Mouse (Mus musculus) G1E-ER4 (cell line): ENCODE data around the gene Cnpy2. TPM values are rescaled to one million over a fixed set of nuclear protein-coding genes. Genes with fewer than 3 reads are reported as not detected.

ENCODE experiments used
- GATA1 ChIP-seq: IDR thresholded peaks from one replicate; pipeline ENCODE4 v1.8.0; 2012; ENCODE audit warnings: low read length, inconsistent platforms
- polyA plus RNA-seq: library from polyadenylated mRNA; stranded (reverse); fragments of >175 nt; gene quantifications from 2 replicates; pipeline ENCODE4 v1.2.3, GENCODE M21; 2012

The Cnpy2 gene
- polyA plus RNA-seq, result 83.4 and 115 TPM in 2 replicates

DNA sequence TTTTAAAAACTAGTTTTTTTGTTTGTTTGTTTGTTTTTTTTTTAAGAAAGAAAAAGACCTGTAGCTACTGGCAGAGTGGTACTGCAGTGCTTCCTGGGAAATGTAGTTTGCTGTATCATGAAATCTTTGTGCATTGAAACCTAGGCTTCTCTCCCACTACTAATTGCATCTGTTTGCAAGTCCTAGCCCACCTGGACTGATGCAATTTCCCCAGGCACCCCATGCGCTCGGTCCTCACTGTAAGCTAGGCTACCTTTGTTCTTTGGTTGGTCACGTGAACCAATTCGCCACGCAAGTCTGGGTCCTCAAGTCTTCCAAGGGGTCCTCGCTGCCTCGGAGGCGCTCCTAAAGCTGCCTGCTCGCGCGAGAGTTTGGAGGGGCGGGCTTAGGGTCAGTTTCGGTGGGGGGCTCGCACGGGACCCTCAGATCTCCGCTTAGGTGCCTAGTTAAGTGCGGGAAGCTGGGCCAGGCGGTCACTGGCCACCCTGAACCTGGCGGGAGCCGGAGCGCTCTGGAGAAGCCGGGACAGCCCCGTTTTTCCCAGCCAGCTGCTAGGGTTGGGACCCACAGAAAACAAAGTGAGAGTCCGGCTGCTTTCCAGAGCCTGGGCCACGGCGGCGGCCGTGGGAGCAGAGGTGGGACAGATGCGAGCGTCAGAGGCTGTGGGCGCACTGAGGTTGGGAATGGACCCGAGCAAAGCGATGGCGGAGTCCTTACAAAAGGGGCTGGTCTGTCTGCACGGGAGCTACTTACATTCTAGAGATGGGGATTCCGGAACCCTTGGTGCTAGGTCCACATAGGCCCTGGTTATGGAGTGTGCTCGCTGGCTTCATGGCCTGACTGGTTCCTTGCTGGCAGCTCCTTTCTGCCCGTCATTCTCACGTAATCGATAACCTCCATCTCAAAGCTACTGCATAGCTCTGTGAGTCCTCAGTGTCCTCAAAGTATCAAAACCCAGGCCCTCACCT is at the start of gene Cnpy2:
Gene Cnpy2, plus strand, starts transcription at position 319 of the 968 bp plus-strand sequence.
- TF ChIP-seq GATA1, result no peak

DNA sequence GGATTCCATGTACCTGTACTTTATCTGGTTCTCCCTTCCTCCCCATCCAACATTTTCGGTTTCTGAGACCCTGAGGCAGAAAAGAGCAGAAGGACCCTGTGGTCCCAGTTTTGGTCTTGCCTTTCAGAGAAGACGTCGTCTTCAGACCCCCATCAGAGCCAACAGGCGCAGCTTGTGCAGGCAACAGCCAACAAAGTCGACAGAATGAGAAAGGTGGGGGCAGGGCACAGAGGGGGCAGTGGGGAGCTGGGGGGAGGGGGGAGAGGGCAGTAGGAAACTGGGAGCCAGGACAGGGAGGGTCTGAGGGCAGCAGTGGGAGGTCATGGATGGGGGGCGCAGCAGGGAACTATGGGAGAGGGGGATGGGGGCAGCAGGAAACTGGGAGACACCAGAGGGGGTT is 44.1 kb upstream of the Cnpy2 start:
- no peak for TF ChIP-seq GATA1

DNA sequence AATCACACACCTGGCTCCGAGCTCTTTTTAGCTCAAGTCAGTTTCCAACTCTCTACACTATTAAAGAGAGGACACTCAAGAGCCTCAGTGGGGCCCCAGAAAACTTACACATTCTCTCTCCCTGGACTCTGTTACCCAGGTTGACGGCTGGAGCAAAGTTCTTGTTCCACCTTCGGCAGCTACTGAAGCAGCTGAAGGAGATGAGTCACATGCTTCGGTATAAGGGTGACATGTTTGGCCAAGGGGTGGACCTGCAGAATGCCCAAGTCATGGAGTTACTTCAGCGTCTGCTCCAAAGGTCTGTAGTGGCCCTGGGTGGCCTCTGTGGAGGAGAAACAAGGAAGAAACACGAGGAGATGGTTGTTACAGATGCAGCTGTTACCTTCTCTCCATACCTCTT is 41.3 kb upstream of the Cnpy2 start:
- no peak for TF ChIP-seq GATA1

DNA sequence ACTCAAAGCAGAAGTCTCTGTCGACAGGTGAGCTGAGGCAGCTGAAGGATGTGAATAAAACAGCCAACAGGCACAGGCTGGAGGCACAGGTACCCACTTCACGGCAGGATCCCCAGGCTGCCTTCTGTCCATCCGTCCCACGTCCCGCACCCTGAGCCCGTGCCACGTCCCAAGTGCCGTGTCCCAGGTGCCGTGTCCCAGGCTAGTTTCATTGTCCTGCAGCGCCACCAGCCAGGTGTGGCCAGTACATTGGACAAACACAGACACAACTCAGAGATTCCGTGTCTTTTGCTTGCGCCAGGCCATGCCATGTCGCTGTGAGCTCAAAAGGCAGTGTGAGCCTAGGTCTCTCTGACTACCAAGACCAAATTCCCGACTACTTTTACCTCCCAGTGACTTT is 40.6 kb upstream of the Cnpy2 start:
- no peak for TF ChIP-seq GATA1

DNA sequence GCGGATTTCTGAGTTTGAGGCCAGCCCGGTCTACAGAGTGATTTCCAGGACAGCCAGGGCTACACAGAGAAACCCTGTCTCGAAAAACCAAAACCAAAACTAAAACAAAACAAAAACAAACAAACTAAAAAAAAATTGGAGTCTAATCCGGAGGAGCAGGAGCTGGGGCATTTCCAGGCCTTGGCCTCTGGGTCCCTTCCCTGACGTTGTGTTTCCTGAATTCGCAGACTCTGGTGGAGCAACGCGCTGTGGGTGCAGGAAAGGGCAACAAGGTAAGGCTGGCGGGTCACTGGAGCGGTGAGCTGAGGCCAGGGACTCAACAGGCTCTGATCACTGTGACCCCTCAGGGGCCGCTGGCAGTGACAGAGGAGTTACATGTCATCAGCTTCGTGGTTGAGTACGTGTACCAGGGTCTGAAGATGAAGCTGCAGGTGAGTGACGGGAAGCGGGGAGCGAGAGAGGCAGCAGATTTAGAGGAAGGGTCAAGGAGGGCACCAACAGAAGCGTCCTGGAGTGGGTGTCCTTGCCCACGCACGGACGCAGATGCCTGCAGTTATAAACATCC is 39.3 kb upstream of the Cnpy2 start:
- no peak for TF ChIP-seq GATA1

DNA sequence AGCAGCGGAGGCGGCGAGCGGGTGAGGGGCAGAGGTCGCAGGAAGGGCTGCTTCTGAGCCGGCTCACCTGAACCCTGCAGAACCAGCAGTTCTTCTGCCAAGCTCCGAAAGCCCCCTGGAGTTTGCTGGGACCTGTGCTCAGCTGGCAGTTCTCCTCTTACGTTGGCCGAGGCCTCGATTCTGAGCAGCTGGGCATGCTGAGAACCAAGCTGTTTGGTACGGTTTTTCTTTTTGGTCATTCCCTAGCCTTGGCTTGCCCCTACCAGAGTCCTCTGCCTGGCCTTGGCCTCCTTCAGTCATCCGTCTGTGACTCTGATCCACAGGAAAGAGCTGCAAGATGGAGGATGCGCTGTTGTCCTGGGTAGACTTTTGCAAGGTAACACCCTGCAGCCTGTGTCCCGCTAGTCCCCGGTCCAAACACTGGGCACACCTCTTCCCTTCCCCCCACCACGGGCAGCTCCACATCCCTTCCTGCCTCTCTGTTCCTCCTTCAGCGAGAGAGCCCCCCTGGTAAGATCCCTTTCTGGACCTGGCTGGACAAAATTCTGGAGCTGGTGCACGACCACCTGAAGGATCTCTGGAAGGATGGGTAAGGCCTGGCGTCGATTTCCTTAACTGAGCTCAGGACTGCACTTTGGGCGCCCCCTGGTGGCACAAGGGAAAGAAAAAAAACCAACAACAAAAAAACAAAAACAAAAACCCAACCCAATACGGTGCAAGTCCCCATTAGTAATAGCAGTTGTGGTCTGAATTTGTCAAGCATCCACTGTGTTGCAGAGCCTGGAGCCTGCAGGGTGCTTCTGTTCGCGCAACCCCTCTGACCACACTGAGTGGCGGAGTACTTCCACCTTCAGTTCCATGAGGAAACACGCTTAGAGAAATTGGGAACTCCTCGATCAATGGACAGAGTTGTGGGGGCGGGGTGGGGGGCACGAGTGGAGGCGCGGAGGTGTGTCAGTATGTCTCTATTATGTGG is 38.4 kb upstream of the Cnpy2 start:
- TF ChIP-seq GATA1, result no peak

DNA sequence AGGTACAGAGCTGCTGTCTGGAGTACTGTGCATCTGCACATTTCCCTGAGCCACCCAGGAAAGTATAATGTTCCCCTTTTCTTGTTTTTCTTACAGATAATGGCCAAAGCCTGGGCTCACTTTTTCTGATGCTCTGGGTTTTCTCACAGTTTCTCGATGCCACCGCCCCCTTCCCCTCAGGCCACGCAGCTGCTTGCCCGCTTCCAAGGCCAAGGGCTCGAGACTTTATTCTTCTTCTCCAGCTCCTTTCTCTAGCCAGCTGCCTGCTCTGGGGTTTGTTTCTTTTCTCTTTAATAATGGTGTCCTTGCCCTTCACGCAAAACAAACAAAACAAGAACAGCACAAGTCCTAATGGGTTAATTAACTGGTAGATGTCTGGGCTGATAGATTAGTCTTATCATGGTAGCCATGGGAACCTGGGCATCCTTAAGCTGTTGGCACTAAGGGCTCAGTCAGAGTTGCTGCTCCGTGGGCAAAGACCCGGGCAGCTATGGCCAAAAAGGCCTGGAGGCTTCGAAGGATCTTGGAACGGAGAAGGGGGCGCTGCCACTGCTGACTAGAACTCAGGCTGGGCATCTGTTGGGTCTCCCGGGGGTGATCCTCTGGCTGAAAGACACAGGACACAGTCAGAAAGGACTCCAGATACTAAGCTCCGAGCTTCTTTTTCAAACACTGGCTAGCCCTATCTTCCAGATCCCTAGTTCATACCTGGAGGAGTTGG is 25.7 kb upstream of the Cnpy2 start:
- TF ChIP-seq GATA1, result no peak

DNA sequence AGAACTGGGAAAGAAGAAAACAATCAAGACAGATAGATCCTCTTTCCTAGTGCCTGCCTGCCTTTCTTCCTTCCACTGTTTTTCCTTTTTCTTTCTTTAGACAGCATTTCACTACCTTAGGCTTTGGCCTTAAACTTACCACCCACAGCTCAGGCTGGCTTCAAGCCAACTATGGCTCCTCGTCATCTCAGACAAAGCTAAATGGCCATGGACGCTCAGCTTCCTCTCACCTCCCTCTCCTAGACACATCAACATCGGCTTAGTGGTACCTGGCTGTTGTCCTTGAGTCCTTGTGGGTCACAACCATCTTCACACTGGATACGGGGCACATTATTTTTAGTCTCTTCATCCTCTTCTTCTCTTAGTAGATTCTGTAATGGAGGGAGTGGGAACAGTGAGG is 25.0 kb upstream of the Cnpy2 start:
- TF ChIP-seq GATA1, result no peak

GRCm38 (mm10) chr10:128297622-128298021 is 24.6 kb upstream of the Cnpy2 start:
- no peak for TF ChIP-seq GATA1

GRCm38 (mm10) chr10:128298243-128298642 is 24.0 kb upstream of the Cnpy2 start:
- no peak for TF ChIP-seq GATA1

DNA sequence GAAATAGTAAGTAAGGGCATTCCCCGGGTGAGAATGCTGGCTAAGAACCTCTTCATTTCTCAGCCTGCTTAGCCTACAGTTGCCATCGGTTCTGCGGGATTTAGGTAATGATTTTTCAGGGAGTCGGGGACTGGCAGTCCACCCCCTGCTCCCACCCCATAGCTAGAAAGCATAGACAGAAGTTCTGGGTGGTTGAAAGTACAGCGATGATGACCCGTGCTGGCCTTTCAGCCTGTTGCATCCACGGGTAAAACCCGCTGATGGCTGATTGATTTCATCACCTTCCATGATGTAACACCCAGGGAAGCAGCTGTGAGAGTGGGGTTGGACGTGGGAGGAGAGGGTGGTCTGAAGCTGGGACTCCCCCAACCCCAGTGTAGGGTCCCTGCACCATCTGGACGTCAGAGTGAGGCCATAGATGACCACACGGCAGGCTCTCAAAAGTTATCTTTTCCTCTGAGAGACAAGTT is 23.5 kb upstream of the Cnpy2 start, which contains the start of gene Il23a:
Gene Il23a, minus strand, starts transcription at position 51 of the 470 bp plus-strand sequence.
- TF ChIP-seq GATA1, result no peak

DNA sequence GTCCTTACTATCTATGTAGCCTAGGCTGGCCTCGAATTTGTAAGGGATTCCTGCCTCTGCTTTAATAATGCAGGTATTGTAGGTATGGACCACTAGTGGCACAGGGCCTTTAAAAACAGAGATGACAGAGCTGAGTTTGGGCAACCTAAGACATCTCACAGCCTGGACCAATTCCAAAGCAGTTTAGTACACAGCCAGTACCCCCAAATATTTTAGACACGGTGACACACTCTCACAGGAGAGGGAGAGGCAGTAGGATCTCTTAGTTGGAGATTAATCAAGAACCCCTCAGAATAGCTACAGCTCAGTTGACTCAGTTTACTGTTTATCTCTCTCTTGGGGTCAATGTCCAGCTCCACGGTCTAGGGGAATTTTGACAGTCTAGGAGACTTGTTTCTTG is 19.9 kb upstream of the Cnpy2 start:
- TF ChIP-seq GATA1, result no peak

DNA sequence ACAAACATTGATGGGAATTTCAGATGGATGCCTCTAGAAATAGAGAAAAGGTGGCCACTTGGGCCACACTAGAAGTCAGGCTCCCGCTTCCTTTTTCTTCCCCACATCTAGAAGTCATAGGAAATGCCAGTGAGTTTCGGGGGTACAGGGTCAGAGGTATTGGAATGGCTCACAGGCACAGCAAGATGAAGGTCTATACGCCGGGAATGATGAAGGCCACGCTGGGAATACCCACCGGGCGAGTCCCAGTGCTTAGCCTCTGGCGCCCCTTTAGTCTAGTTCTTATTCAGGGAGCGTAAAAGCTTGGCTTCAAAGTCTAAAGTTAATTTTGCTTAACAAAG is 19.5 kb upstream of the Cnpy2 start:
- TF ChIP-seq GATA1, result no peak

DNA sequence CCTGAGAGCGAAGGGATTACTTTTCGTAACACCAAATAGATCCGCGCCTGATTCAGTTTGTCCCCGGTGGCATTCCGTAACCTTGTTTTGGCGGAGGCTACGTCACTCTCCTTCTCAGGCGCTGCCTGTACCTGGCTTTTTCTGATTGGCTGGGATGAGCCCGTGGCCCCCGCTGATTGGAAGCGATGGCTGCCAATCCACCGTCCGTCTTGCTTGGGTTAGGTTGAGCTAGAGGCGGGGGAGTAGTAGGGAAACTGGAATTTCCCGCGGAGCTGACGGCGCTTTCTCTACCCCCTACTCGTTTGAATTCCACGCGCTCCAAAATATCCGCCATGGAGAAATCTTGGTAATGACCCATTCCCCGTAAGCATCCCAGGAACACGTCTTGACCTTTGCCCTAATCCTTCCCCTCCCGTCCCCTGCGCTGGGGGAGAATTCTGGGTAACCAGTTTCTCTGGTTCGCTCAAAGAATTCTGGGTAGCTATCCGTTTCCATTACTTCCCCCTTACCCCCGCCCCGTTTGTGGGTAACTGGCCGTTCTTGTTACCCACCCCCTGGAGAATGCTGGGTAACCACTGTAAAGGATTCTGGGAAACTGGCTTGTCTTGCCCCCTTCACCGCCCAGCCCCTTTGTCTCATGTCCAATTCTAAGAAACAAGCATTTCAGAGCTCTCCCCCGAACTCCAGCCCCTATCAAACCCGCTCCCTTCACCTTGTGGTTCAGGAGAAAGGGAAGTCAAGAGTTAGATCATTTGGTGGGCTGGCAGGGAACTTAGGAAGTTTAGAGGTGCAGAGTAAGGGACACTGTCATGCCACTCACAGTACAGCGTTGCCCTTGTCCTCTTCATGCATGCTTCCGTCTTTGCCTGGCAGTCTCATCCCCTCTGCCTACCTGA is 18.9 kb upstream of the Cnpy2 start, which contains the start of gene Pan2:
Gene Pan2, plus strand, starts transcription at position 210 of the 896 bp plus-strand sequence.
- no peak for TF ChIP-seq GATA1
